Mouse (Mus musculus) stomach, postnatal 0 days (tissue): Measurements from ENCODE around the gene Uqcrh. TPM values are rescaled to one million over a fixed set of nuclear protein-coding genes. Genes with fewer than 3 reads are reported as not detected.

ENCODE experiments used
- ATAC-seq: fragments of 200-750 bp; cut with Nextera tagmentation; 2 replicates; pipeline ENCODE4 v1.8.0; 2017; ENCODE audit not compliant: low FRiP score, low TSS enrichment
- DNase-seq: peaks from one replicate; pipeline ENCODE4 v3.0.0-alpha.2; 2016; ENCODE audit warnings: low spot score
- H3K27ac ChIP-seq: fragments of 300-500 bp; sonication (generic); replicated peaks from 2 replicates; pipeline ENCODE4 v1.5.1; 2014; ENCODE audit warnings: mild to moderate bottlenecking, control low read depth
- H3K27me3 ChIP-seq: fragments of 300-500 bp; sonication (generic); 2 replicates; pipeline ENCODE4 v1.6.1; 2014; ENCODE audit warnings: low read length; ENCODE audit not compliant: control insufficient read depth, insufficient read depth
- H3K36me3 ChIP-seq: fragments of 300-500 bp; sonication (generic); 2 replicates; pipeline ENCODE4 v1.6.1; 2014; ENCODE audit warnings: low read length, mixed read lengths; ENCODE audit not compliant: control insufficient read depth, insufficient read depth
- H3K4me1 ChIP-seq: fragments of 300-500 bp; sonication (generic); replicated peaks from 2 replicates; pipeline ENCODE4 v1.6.1; 2014; ENCODE audit warnings: antibody characterized with exemption; ENCODE audit not compliant: control insufficient read depth, insufficient read depth
- H3K4me2 ChIP-seq: fragments of 300-500 bp; sonication (generic); replicated peaks from 2 replicates; pipeline ENCODE4 v1.6.1; 2014; ENCODE audit warnings: low read depth, mild to moderate bottlenecking, control low read depth, moderate library complexity
- H3K4me3 ChIP-seq: fragments of 300-500 bp; sonication (generic); 2 replicates; pipeline ENCODE4 v1.5.1; 2014; ENCODE audit warnings: low read depth, low read length, control low read depth
- H3K9ac ChIP-seq: fragments of 300-500 bp; sonication (generic); 2 replicates; pipeline ENCODE4 v1.6.1; 2014; ENCODE audit warnings: mild to moderate bottlenecking, low read length, control low read depth, mixed read lengths
- H3K9me3 ChIP-seq: fragments of 300-500 bp; sonication (generic); 2 replicates; pipeline ENCODE4 v1.6.1; 2016; ENCODE audit warnings: low read length; ENCODE audit not compliant: control insufficient read depth
- CTCF ChIP-seq: IDR thresholded peaks from 2 replicates; pipeline ENCODE4 v1.5.1; 2016; ENCODE audit warnings: antibody characterized with exemption, low read depth, mild to moderate bottlenecking, moderate library complexity
- EP300 ChIP-seq: optimal IDR thresholded peaks from 2 replicates; pipeline ENCODE3; 2016; ENCODE audit warnings: antibody characterized with exemption
- WGBS: fragments of 180-500 bp; shearing (Covaris S2); extraction: QIAGEN DNeasy Blood & Tissue Kit; methylation state at CpG from one replicate; pipeline ENCODE4 v1.1.7; 2014; 5-methylcytosine and 5-hydroxymethylcytosine counted together
- polyA plus RNA-seq: library from polyadenylated mRNA; unstranded; fragments of >200 nt; fragmentation: Nextera tagmentation; extraction: Ambion mirVana; gene quantifications from 2 replicates; pipeline ENCODE4 v1.2.1, GENCODE M21; 2015

Uqcrh gene
- polyA plus RNA-seq, 1 experiment from 2014 or later, result 571 TPM

GRCm38 (mm10) chr4:116105278-116105677 lies 30.4 kb upstream of the Uqcrh start:
- no peak overlapping the region for H3K4me3 ChIP-seq
- no peak overlapping the region for H3K27ac ChIP-seq
- WGBS, result 90% methylated on average over 5 of the region's 5 CpGs
- no peaks in the 10 kb centered on the region; the same call in 1 of the 2 replicates for H3K36me3 ChIP-seq
- no peak for DNase-seq
- H3K27me3 ChIP-seq, result no peaks in the 10 kb centered on the region
- no peak for TF ChIP-seq CTCF
- H3K4me2 ChIP-seq, result no peak overlapping the region
- H3K4me1 ChIP-seq, result no peaks in the 10 kb centered on the region
- no peaks in the 10 kb centered on the region for H3K9me3 ChIP-seq
- no peak for ATAC-seq
- H3K9ac ChIP-seq, result no peak overlapping the region

DNA sequence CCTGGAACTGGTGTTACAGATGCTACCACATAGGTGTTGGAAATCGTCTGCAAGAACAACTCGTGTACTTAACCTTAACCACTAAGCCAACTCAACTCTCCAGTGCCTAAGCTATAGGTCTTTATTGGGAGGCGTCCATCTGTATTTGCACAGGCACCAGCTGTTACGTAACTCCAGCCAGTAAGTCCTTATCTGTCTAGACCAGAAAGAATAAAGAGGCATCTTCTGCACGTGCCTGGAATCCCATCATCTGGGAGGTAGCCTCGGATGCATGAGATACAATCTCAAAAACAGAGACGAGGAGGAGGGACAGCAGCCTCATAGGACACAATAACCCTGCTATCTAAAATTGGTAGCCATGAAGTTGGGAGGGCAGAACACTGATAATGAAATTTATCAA lies 26.1 kb upstream of the Uqcrh start:
- peaks cover 17% of the 10 kb centered on the region for H3K36me3 ChIP-seq

GRCm38 (mm10) chr4:116097211-116097610 lies 22.3 kb upstream of the Uqcrh start:
- no peak overlapping the region for H3K4me2 ChIP-seq
- TF ChIP-seq CTCF (no peak), EP300 (no peak)
- no peak overlapping the region for H3K4me3 ChIP-seq
- H3K9ac ChIP-seq, result no peak overlapping the region
- no peaks in the 10 kb centered on the region for H3K9me3 ChIP-seq
- 64% methylated on average over 8 of the region's 8 CpGs for WGBS
- H3K36me3 ChIP-seq, result peaks cover 37% of the 10 kb centered on the region
- peak; percentile 71 for ATAC-seq
- H3K27me3 ChIP-seq, result no peaks in the 10 kb centered on the region
- H3K27ac ChIP-seq, result no peak overlapping the region
- no peaks in the 10 kb centered on the region for H3K4me1 ChIP-seq
- peak; percentile 31 for DNase-seq

More for the DNA sequence above, 26.1 kb upstream of the Uqcrh start:
- Histone ChIP-seq H3K9ac (no peak overlapping the region), H3K27ac (no peak overlapping the region), H3K4me1 (no peaks in the 10 kb centered on the region), H3K4me3 (no peak overlapping the region), H3K27me3 (no peaks in the 10 kb centered on the region), H3K9me3 (no peaks in the 10 kb centered on the region), H3K4me2 (no peak overlapping the region)
- WGBS, result 72% methylated on average over 7 of the region's 7 CpGs
- DNase-seq (no peak), ATAC-seq (no peak)
- TF ChIP-seq CTCF (no peak), EP300 (no peak)

DNA sequence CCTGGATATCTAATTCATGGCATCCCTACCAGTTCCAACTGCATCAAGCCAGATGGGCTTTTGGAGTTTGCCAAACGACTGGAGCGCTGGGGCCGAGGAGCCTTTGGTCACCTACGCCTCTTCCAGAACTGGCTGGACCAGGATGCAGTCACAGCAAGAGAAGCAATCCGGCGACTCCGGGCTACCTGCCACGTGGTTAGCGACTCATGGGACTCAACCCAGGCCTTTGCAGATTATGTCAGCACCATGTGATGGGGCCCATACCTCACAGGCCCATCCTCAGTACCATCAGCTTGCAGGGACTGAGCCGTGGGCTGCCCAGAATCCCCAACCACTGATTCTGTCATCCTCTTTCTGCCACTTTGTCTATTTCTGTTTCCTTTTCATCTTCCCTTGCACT lies 21.4 kb upstream of the Uqcrh start:
- H3K36me3 ChIP-seq, result peaks cover 40% of the 10 kb centered on the region
- no peaks in the 10 kb centered on the region for H3K4me1 ChIP-seq
- no peak overlapping the region for H3K27ac ChIP-seq
- H3K27me3 ChIP-seq, result no peaks in the 10 kb centered on the region
- TF ChIP-seq CTCF (no peak), EP300 (no peak)
- H3K9me3 ChIP-seq, result no peaks in the 10 kb centered on the region
- no peak overlapping the region for H3K9ac ChIP-seq
- WGBS, result 85% methylated on average over 10 of the region's 10 CpGs
- no peak for ATAC-seq
- no peak for DNase-seq
- H3K4me3 ChIP-seq, result no peak overlapping the region
- H3K4me2 ChIP-seq, result no peak overlapping the region

GRCm38 (mm10) chr4:116088510-116089249 lies 13.8 kb upstream of the Uqcrh start:
- no peaks in the 10 kb centered on the region for H3K27me3 ChIP-seq
- H3K36me3 ChIP-seq, result peaks cover 26% of the 10 kb centered on the region
- TF ChIP-seq EP300 (no peak), CTCF (no peak)
- no peaks in the 10 kb centered on the region for H3K9me3 ChIP-seq
- ATAC-seq, result no peak
- H3K27ac ChIP-seq, result no peak overlapping the region
- no peak overlapping the region for H3K9ac ChIP-seq
- no peak overlapping the region for H3K4me3 ChIP-seq
- no peak for DNase-seq
- no peaks in the 10 kb centered on the region for H3K4me1 ChIP-seq
- 90% methylated on average over 23 of the region's 23 CpGs for WGBS
- H3K4me2 ChIP-seq, result no peak overlapping the region
